Mouse (Mus musculus) liver, adult (tissue): ENCODE measurements around the gene Commd3.

Experiments used
- GATA4 ChIP-seq: IDR thresholded peaks from 2 replicates; pipeline ENCODE4 v1.6.1; 2014; ENCODE audit warnings: mild to moderate bottlenecking, low read length; ENCODE audit not compliant: insufficient replicate concordance

Gene Commd3

DNA sequence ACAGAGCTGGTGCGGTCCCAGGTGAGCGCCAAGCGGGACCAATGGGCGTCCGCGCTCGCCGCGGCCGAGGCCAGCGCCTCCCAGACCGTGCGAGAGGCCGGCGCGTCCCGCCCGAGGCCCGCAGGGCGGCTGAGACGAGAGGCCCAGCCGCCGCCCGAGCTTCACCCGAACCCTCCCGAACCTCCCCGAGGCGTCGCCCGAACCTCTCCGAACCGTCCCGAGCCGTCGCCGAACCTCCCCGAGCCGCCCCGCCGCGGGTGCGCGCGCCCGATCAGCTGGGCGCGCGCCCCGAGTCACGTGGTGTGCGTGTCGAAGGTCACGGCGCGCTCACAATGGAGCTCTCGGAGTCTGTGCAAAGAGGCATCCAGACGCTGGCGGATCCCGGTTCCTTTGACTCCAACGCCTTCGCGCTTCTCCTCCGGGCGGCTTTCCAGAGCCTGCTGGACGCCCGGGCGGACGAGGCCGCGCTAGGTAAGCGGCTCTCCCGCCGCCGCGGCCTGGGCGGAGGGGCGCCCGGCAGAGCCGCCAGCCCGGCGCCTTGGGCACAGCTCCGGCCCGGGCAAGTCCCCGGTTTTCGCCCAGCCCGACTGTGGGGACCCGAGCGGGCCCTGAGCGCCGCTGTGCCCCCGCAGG is at the start of gene Commd3:
Gene Commd3, plus strand, starts transcription at position 252 of the 633 bp plus-strand sequence.
- no peak for TF ChIP-seq GATA4

DNA sequence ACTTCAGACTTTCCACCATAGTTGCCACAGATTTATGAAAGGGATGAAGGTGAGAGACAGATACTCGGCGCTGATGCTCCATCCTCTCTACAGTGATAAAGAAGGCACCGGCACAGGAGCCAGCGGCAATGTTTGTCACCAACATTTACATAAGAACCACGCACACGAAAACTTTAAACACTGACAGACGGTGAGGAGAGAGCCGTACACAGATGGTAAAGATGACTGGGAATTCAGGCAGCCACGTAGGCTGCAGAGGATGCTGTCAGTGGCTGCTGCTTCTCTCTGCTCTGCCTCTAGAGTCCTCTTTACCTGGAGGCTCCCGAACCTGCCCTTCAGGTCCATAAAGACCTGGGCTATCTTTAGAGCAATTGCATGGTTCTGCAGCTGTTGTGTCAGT is 49.0 kb upstream of the Commd3 start:
- TF ChIP-seq GATA4: no peak

DNA sequence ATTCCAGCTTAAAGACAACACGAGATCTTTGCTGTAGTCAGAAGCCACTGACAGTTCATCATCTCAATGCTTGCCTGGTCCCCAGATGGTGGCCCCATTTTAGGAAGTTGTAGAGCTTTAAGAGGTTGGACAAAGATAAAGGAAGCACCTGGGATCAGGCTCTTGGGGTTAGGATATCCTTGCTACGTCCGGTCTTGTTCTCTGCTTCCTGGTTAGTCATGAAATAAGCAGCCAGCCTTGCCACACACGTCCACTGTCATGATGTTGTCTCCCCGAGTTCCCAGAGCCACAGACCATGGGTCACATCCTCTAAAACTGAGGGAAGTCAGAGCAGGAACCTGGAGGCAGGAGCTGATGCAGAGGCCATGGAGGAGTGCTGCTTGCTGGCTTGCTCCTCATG is 41.6 kb upstream of the Commd3 start:
- no peak for TF ChIP-seq GATA4

DNA sequence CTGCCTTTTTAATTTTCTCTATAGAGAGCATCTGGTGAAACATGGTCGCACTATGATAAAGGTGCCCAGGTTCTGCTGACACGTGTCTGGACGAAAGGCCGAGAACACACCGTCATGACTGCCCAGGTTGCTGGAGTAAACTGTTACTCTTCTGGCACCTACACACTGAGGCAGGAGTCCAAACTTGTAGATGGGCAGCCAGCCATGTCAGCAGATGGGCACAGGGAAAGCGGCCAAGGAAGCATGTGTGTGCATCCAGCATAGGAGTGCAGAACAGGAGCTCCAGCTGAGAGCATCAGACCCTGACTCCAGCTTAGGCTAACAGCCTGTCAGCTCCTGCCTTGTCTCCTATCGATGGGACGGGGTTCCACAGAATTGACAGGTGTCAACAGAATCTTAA is 37.1 kb upstream of the Commd3 start:
- no peak for TF ChIP-seq GATA4

DNA sequence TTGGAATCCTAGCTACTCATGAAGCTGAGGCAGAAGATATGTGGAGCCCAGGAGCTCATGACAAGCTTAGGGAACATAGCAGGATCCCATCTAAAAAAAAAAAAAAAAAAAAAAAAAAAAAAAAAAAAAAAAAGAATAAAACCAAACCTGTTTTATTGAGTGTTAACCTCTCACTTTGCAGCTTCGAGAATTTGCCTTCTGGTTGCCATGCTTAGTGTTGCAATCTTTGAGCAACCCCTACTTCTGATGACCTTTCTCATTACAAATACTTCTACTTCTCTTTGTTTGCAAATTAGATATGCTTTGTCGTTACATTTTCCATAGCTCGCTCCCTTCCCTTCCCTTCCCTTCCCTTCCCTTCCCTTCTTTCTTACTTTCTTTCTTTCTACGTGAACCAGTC is 23.6 kb upstream of the Commd3 start:
- no peak for TF ChIP-seq GATA4

DNA sequence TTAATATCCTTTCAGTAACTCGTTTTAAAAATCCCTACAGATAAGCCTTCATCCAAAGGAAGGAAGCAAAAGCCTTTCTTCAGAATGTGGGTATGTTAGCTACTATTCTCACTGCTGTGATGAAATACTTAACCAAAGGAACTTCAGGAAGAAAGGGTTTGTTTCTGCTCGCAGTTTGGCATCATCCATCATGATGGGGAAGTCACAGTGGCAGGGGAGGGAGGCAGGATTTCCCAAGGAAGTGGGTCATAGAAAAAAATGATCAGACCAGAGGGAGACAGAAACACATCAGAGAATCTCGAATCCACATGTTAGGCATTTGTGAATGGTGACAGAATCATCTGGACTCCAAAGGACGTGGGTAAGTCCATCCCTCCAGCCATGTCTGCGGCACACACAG is 17.4 kb upstream of the Commd3 start:
- no peak for TF ChIP-seq GATA4

DNA sequence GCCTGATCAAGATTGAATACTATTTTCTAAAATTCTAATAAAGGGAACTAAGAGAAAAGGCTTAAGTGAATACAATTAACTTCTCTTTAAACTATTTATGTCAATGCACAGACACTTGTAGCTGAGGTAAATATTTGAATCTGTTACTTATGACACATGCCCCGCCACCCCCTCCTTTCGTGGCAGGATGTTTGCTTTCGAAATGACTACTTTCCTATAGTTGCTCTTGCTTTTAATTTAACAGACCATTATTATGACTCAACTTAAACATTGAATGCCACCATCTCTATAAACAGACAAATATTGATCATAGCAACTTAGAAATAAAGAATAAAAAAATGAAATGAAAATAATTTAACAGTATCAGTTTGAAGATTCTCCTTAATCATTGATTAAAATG is 8.2 kb upstream of the Commd3 start:
- no peak for TF ChIP-seq GATA4

DNA sequence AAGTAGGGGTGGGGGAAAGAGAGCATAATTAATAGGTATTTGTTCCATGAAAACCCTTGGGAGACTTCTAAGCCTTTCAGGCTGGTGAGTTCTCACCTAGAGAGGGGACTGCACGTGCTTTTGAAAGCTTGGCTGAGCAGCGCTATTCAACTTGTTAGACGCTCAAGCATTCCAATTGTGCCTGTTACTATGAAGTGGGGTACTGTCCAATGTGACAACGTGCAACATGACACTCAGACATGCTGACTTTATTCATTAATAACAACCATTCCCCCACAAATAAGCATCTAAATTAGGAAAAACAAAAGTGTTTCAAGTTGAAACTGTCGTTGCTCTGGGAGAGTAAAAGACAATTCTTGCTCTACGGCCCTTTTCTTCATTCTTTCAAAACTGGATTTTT is 1.1 kb upstream of the Commd3 start:
- no peak for TF ChIP-seq GATA4

DNA sequence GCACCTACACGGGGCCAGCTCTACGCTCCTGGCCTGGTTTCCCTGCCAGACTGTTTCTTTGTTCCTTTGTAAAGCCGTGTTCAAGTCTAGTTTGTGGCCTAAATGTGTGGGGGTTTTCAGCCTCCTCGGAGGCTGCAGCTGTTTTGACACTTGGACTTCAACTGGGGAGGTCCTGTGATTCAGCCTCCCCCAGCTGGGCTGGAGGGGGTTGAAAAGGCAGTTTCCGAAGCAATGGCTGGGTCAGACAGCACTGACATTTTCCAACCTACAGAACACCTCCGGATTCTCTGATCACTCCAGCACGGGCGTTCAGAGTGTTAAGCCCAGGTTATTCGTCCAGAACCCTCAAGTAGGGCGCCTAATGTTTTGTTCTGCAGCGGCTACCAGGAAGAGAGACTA is 581 bp downstream of the Commd3 start:
- no peak for TF ChIP-seq GATA4

DNA sequence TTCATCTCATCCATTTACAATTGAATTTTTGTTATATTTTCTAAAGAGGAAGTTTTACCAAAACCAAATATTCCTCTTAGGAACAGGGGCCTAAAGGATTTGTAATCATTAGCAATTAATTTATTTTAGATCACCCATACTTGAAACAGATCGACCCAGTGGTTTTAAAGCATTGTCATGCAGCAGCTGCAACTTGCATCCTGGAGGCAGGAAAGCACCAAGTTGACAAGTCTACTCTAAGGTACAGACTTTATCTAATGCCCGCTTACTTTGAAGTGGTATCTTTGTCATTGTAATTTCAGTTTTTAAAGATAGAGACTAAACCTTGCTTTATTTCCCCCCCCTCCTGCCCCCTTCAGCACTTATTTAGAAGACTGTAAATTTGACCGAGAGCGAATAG is 1.6 kb downstream of the Commd3 start:
- TF ChIP-seq GATA4: no peak

DNA sequence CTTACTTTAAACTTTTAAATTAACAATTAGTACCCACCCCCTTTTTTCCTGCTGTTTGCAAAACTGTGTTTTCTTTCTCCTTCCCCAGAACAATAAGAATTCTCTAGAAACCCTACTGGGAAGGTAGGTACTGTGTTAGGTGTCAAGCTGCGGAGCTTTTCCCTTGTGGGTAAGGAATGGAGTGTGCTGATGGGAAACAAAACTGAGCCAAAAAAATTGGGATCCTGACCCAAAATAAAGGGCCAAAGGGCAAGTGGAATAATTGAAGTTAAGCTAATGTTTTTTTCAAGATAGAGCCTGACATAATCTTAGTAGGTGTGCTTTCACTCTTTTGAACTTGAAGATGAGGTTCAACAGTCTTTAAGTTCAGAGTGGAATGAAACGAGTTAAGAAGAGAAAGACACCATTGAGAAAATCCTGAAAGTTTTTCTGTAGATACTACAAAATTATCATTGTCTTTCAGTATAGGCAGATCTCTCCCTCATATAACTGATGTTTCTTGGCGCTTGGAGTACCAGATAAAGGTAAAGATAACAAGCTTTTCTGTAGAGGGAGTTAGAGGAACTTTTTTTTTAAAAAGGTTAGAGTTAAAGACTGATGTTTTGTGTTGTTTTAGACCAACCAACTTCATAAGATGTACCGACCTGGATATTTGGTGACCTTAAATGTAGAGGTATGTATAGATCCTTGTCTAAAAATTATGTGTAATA is 2.2 kb downstream of the Commd3 start:
- TF ChIP-seq GATA4: no peak

DNA sequence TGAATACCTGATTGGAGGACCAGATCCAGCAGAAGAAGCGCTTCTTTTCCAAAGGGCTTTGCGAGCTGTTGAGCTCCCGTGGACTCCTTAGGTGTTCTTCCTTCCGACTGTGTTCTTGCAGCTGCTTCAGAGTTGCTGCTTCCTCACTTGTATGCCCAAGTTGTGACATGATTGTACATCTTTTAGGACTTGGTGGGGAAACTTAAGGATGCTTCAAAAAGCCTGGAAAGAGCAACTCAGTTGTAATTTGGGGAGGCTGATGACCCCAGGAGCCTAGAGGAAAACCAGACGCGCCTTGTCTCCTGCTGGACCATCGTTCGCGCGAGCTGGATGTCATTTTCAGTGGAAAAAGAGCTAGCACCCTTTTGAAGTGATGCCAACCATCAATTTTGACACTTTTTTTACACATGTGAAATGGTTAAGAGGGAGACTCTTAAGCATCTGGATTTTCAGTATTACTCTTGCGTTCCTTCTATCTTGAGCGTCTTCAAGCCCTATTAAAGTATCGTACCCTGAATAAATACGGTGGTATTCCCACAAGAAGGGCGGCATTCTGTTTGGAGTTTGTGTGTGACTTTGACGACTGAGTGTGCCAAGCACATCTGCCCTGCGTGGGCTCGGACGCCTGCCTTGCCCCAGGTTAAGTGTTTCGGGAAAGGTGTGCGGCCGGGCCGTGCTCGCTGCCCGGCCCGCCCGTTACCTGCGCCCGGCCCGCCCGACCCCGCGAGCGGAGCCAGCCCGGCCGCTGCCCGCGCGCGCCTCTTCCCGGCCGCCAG is 3.7 kb downstream of the Commd3 start:
- TF ChIP-seq GATA4: no peak

DNA sequence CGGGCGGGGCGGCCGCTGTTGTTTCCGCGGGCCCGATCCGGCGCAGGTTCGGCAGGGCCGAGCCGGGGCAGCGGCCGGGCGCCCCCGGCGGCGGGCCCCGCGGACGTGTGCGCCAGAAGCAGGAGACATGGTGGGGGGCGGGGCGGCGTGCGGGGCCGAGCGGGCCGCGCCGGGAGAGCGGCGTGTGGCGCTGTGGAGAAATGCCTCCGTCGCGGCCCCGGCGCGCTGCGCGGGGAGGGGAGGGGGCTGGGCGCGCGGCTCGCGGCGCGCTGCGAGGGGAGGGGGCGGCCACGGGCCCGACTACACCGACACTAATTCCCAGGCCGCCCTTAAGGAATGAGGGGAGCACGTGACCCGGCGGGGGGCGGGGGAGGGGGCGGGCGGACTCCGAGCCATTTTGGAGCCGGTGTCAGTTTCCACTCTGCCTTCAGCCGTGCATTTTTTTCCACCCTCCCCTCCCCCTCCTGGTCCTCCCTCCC is 4.3 kb downstream of the Commd3 start:
- TF ChIP-seq GATA4: no peak

DNA sequence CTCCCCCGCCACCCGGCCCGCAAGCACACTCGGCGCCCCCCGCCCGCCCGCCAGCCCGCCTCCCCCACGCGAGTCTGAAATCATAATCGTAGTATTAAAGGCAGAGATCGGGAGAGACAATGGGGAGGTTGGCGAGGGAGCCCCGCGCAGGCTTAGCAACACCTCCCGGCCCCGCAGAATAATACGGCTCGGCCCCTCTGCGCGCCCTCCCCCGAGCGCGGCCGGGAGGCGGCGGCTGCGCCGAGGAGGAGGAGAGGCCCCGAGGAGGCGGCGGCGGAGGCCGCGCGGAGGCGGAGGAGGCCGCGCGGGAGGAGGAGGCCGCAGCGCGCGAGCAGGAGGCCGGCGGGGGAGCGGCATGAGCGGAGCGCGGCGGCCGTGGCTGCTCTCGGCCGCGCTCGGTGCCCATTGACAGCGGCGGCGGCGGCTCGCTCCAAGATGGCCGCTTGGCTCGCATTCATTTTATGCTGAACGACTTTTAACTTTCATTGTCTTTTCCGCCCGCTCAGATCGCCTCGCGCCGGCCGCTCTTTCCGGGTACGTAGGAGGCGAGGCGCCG is 4.8 kb downstream of the Commd3 start, which contains the start of gene Bmi1:
Gene Bmi1, plus strand, starts transcription at position 83 of the 556 bp plus-strand sequence.
- TF ChIP-seq GATA4: no peak

DNA sequence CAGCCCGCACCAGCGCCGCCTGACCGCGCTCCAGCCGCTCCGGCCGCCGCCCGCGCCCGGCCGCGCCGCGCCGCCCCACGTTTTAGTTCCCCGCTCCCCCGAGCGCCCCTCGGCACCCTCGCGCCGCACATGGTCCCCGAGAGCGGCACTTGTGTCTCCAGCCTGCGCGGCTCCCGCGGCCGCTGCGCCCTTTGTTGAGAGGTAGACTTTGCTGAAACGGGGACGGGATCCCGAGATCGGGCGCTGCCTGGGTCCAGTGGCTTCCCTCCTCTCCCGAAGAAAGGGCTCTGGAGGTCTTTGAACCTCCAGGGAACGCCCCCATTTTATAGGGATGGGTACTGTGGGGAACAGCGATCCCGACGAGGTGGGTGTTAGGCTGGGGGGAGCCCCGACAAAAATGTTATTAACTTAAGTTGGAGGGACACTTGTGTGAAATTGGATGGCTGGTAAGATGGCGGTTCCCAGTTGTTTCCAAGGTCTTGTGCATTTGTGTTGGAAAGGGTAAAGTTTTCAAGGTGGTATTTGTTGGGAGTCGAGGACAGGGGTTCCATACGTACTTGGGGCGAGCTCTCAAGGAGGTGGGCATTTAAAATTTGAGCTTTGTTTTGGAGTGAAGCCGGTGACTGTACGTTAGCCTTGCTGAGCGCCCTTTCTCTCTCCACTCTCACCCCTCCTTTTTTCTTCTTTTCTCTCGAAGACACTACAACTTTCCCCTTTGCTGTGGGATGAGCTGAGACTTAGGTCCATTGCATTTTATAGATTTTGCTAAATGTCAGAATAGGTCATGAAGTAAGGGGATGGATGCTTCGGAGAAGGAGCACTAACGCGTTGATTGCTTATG is 5.7 kb downstream of the Commd3 start:
- no peak for TF ChIP-seq GATA4
